Mouse (Mus musculus) liver, adult 2 months (tissue): ENCODE data around the gene Nfs1. TPM values are rescaled to one million over a fixed set of nuclear protein-coding genes. Genes with fewer than 3 reads are reported as not detected.
"Not testable (repeated sequence)": the region's sequence is repeated elsewhere in the genome, so short reads cannot be mapped to it uniquely, and the experiment has no call there.

Source experiments
- DNase-seq: peaks from one replicate; pipeline ENCODE4 v3.0.0-alpha.2; 2011; ENCODE audit warnings: low read depth, low spot score; ENCODE audit errors: extremely low read depth
- H3K27ac ChIP-seq: fragments of 200-500 bp; replicated peaks from 2 replicates; pipeline ENCODE4 v1.5.1; 2012; ENCODE audit warnings: low read depth, mild to moderate bottlenecking, control low read depth, inconsistent platforms, low read length; ENCODE audit not compliant: insufficient read depth
- H3K27me3 ChIP-seq: fragments of 200-500 bp; 2 replicates; pipeline ENCODE4 v1.6.1; 2012; ENCODE audit warnings: mild to moderate bottlenecking, moderate library complexity, low read length, inconsistent platforms; ENCODE audit not compliant: control insufficient read depth, insufficient read depth
- H3K36me3 ChIP-seq: fragments of 200-500 bp; 2 replicates; pipeline ENCODE4 v1.6.1; 2012; ENCODE audit warnings: low read length, inconsistent platforms; ENCODE audit not compliant: control insufficient read depth, insufficient read depth
- H3K4me1 ChIP-seq: fragments of 200-500 bp; 2 replicates; pipeline ENCODE4 v1.6.1; 2011; ENCODE audit warnings: low read length; ENCODE audit not compliant: control insufficient read depth, insufficient read depth
- H3K4me3 ChIP-seq: fragments of 200-500 bp; 2 replicates; pipeline ENCODE4 v1.5.1; 2011; ENCODE audit warnings: low read depth, mild to moderate bottlenecking, control low read depth, low read length, moderate library complexity; ENCODE audit not compliant: insufficient read depth
- H3K79me2 ChIP-seq: fragments of 200-500 bp; 2 replicates; pipeline ENCODE4 v1.6.1; 2012; ENCODE audit warnings: inconsistent platforms, mild to moderate bottlenecking, low read length, moderate library complexity; ENCODE audit not compliant: control insufficient read depth, insufficient read depth
- H3K9ac ChIP-seq: fragments of 200-500 bp; 2 replicates; pipeline ENCODE4 v1.6.1; 2012; ENCODE audit warnings: low read depth, mild to moderate bottlenecking, control low read depth, inconsistent platforms, low read length
- CTCF ChIP-seq: fragments of 200-500 bp; IDR thresholded peaks from 2 replicates; pipeline ENCODE4 v1.5.1; 2011; ENCODE audit warnings: low read depth, low read length, control low read depth
- POLR2A ChIP-seq: fragments of 200-500 bp; IDR thresholded peaks from 2 replicates; pipeline ENCODE4 v1.6.1; 2011; ENCODE audit warnings: low read length, control low read depth; ENCODE audit not compliant: insufficient read depth; ENCODE audit errors: extremely low read depth
- WGBS: fragments of 180-500 bp; shearing (Covaris S2); methylation state at CpG from one replicate; pipeline ENCODE4 v1.1.7; 2018; 5-methylcytosine and 5-hydroxymethylcytosine counted together
- polyA plus RNA-seq: library from polyadenylated mRNA; depleted of rRNA; stranded (reverse); fragments of >200 nt; gene quantifications from 2 replicates; pipeline ENCODE4 v1.2.3, GENCODE M21; 2012
- total RNA-seq: library from RNA; depleted of rRNA; stranded (reverse); fragments of >200 nt; gene quantifications from 2 replicates; pipeline ENCODE4 v1.2.3, GENCODE M21; 2014

Gene Nfs1
- total and polyA plus RNA-seq, 2 experiments, result 67.4 to 75.1 TPM

DNA sequence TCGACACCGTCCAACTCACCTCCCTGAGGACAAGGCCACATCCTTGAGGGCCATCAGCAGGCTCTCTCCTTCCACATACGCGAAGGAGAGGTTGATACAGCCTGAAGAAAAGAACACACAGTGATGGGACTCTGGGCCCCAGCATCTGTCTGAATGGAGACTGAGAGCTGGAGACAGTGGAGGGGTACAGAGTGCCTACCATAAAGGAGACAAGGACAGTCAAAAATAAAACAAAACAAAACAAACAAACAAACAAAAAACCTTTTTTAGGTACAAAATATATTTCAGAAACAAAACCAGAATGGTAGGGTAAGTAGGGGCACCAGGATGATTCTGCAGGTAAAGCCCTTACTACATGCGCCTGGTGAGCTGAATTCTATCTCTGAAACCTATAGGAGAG is 17.0 kb downstream of the Nfs1 start, which contains the start of gene Gm28036:
Gene Gm28036 (minus strand): TSS at position 101 of the 400 bp plus-strand sequence.
- H3K9ac ChIP-seq, result no peak within 1 kb of the TSS
- H3K27me3 ChIP-seq, result no peaks in the 10 kb centered on the region
- no peaks in the 10 kb centered on the region for H3K4me1 ChIP-seq
- no peaks in the 10 kb centered on the region for H3K79me2 ChIP-seq
- no peak for DNase-seq
- TF ChIP-seq CTCF (no peak), POLR2A (no peak)
- H3K4me3 ChIP-seq, result no peak within 1 kb of the TSS
- H3K27ac ChIP-seq, result no peak within 1 kb of the TSS
- H3K36me3 ChIP-seq, result peaks cover 44% of the 10 kb centered on the region
- 95% methylated on average over 5 of the region's 5 CpGs for WGBS

GRCm38 (mm10) chr2:156123731-156124130 is 20.3 kb downstream of the Nfs1 start:
- Histone ChIP-seq H3K9ac (no peak overlapping the region), H3K27me3 (no peaks in the 10 kb centered on the region), H3K4me3 (no peak overlapping the region), H3K27ac (no peak overlapping the region), H3K36me3 (peaks cover 31% of the 10 kb centered on the region), H3K79me2 (no peaks in the 10 kb centered on the region), H3K4me1 (no peaks in the 10 kb centered on the region)
- no peak for DNase-seq
- TF ChIP-seq POLR2A, result no peak
- TF ChIP-seq CTCF, result no peak
- 89% methylated on average over 5 of the region's 5 CpGs for WGBS

GRCm38 (mm10) chr2:156119566-156119965 is 24.4 kb downstream of the Nfs1 start:
- DNase-seq, result no peak
- TF ChIP-seq CTCF (no peak), POLR2A (no peak)
- no peaks in the 10 kb centered on the region for H3K4me1 ChIP-seq
- H3K27me3 ChIP-seq, result no peaks in the 10 kb centered on the region
- H3K4me3 ChIP-seq, result no peak overlapping the region
- H3K79me2 ChIP-seq, result no peaks in the 10 kb centered on the region
- no peak overlapping the region for H3K9ac ChIP-seq
- peaks cover 7% of the 10 kb centered on the region for H3K36me3 ChIP-seq
- H3K27ac ChIP-seq, result no peak overlapping the region

GRCm38 (mm10) chr2:156112080-156112423 is 31.9 kb downstream of the Nfs1 start:
- Histone ChIP-seq H3K79me2 (peaks cover 19% of the 10 kb centered on the region; the same call in 1 of the 2 replicates), H3K9ac (peak overlapping the region; percentile 99; the same call in 1 of the 2 replicates), H3K27ac (peak overlapping the region; percentile 45; the same call in 1 of the 2 replicates), H3K4me3 (peak overlapping the region; percentile 99)
- DNase-seq, H3K36me3 ChIP-seq, H3K27me3 ChIP-seq, H3K4me1 ChIP-seq: not testable (repeated sequence)
- WGBS, result 20% methylated on average over 5 of the region's 5 CpGs

GRCm38 (mm10) chr2:156111358-156112079 is 32.5 kb downstream of the Nfs1 start, which contains the start of the genes Cpne1 and Rbm12:
Gene Cpne1 (minus strand): TSS chr2:156111965.
Gene Rbm12 (minus strand): TSS chr2:156111978.
- H3K79me2 ChIP-seq, result peaks cover 22% of the 10 kb centered on the region; the same call in 1 of the 2 replicates
- peak within 1 kb of the TSS; percentile 99 for H3K9ac ChIP-seq
- no peak for TF ChIP-seq CTCF
- TF ChIP-seq POLR2A, result peak; percentile 59
- peak within 1 kb of the TSS; percentile 98 for H3K27ac ChIP-seq
- H3K4me3 ChIP-seq, result peak within 1 kb of the TSS; percentile 99
- no peaks in the 10 kb centered on the region for H3K36me3 ChIP-seq
- WGBS, result 1% methylated on average over 74 of the region's 74 CpGs
- DNase-seq, result peak; percentile 71
- peaks cover 8% of the 10 kb centered on the region for H3K4me1 ChIP-seq
- H3K27me3 ChIP-seq, result no peaks in the 10 kb centered on the region
